Mouse (Mus musculus): ENCODE results near the gene Atl2. TPM values are rescaled to one million over a fixed set of nuclear protein-coding genes. Genes with fewer than 3 reads are reported as not detected.

Gene Atl2
- polyA plus RNA-seq, 1 experiment from 2014 or later, result 31.8 TPM

GRCm38 (mm10) chr17:79836978-79837377, 58.9 kb downstream of the Atl2 start:
- no peaks in the 10 kb centered on the region for H3K9me3 ChIP-seq (replicated peaks)
- no peak overlapping the region for H3K9ac ChIP-seq
- no peak overlapping the region for H3K4me3 ChIP-seq
- no peaks in the 10 kb centered on the region for H3K4me1 ChIP-seq
- no peaks in the 10 kb centered on the region for H3K27me3 ChIP-seq
- no peak overlapping the region for H3K4me2 ChIP-seq
- ATAC-seq, result no peak
- H3K27ac ChIP-seq, result no peak overlapping the region
- no peaks in the 10 kb centered on the region for H3K36me3 ChIP-seq (ENCODE audit: poor library complexity, severe bottlenecking)
- WGBS, result 77% methylated on average over 7 of the region's 7 CpGs

- Histone ChIP-seq H3K4me3 (no peak overlapping the region), H3K4me1 (no peaks in the 10 kb centered on the region), H3K27ac (no peak overlapping the region), H3K36me3 (ENCODE audit: poor library complexity, severe bottlenecking) (no peaks in the 10 kb centered on the region), H3K4me2 (no peak overlapping the region), H3K9me3 (replicated peaks) (no peaks in the 10 kb centered on the region), H3K9ac (no peak overlapping the region), H3K27me3 (no peaks in the 10 kb centered on the region)
- WGBS, result 78% methylated on average over 5 of the region's 5 CpGs
- ATAC-seq, result no peak
Measured at GRCm38 (mm10) chr17:79835714-79836373, 60.1 kb downstream of the Atl2 start.

DNA sequence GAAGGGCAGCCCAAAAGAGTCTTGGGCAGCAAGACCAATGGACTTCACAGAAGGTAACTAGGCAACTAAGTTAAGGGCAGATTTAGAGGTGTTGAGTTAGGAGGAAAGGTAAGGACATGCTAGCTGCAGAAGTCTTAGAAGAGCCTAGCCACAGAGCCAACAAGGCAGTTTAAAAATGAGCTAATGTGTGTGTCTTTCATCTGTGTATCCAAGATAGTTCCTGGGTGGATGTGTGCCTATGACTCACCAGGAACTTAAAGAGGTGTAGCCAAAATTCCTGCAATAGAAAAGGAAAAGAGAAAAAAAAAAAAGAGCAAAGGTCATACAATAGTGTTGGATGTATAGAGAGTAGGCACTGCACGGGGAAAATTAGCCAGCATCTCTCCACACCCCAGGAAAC, 63.6 kb downstream of the Atl2 start:
- no peak overlapping the region for H3K4me3 ChIP-seq
- H3K27me3 ChIP-seq, result no peaks in the 10 kb centered on the region
- H3K9me3 ChIP-seq (replicated peaks), result no peaks in the 10 kb centered on the region
- no peak overlapping the region for H3K27ac ChIP-seq
- no peak overlapping the region for H3K9ac ChIP-seq
- 62% methylated on average over 1 of the region's 1 CpGs for WGBS
- no peaks in the 10 kb centered on the region for H3K36me3 ChIP-seq (ENCODE audit: poor library complexity, severe bottlenecking)
- H3K4me2 ChIP-seq, result no peak overlapping the region
- ATAC-seq, result no peak
- no peaks in the 10 kb centered on the region for H3K4me1 ChIP-seq

DNA sequence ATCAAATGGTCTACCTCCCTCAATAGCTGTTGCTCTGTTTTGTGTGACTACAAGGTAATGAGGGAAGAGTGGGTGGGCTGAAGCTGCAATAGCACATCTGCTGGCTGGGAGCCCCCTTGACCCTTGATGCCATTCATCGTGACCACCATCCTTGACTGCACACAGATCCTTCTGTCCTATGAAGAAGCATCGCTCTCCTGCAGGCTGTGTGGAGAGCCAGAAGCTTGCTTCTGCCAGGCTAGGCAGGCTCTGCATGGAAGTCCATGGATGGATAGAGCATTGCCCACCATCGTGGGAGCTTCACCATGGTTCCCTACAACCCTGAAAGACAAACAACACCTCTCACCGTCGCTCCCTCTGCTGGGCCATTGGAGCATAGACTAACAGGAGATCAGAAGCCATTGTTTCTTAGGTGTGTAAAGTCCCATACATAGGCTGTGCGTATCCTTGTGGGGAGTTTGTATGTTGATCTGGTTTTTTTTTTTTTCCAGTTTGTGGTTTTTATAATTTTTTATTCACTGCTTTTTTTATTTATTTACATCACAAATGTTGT, 69.4 kb downstream of the Atl2 start:
- H3K36me3 ChIP-seq (ENCODE audit: poor library complexity, severe bottlenecking), result no peaks in the 10 kb centered on the region
- H3K27me3 ChIP-seq, result 0 out of 2 replicates have a peak, but pooled peaks cover 2% of the 10 kb centered on the region
- no peak for ATAC-seq
- no peak overlapping the region for H3K27ac ChIP-seq
- no peaks in the 10 kb centered on the region for H3K4me1 ChIP-seq
- H3K4me3 ChIP-seq, result no peak overlapping the region
- 71% methylated on average over 6 of the region's 6 CpGs for WGBS
- no peak overlapping the region for H3K9ac ChIP-seq
- H3K4me2 ChIP-seq, result no peak overlapping the region
- no peaks in the 10 kb centered on the region for H3K9me3 ChIP-seq (replicated peaks)

DNA sequence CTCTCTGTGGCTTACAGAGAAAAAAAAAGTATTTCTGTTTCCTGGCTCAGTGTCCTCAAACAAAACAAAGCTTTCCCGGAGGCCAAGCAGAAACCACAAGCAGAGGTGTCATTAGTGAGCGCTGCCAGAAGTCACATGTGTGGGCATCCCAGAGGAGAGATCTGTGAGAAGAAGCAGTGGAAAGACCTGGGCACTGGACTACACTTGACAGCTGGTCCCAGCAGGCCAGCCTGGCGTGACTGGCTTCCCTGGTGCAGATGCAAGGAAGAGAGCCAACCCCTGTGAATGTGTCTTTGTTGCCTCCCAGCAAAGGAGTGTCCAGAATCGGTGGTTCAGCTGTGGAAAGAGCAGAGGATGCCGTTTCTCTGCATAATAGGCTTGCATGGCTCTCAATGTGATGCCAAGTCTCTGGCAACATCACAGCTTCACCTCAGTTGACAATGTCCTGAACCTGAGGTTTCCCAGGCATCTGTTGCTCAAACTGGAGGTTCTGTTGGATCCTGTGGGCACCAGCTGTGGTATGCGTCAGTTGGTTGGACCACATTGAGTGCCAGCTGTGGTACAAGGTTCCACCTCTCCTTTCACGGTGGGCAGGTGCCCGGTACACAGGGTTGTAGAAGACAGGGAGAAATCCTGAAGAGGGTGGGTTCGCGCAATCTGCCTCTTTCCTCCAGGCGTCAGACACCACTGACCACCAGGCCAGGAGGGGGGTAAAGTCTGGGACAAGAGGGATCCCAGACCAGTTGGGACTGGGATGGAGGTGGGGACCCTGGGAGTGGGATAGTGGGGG, 70.5 kb downstream of the Atl2 start:
- Histone ChIP-seq H3K36me3 (ENCODE audit: poor library complexity, severe bottlenecking) (no peaks in the 10 kb centered on the region), H3K27ac (no peak overlapping the region), H3K4me1 (no peaks in the 10 kb centered on the region), H3K9ac (no peak overlapping the region), H3K4me2 (no peak overlapping the region), H3K27me3 (0 out of 2 replicates have a peak, but pooled peaks cover 6% of the 10 kb centered on the region), H3K9me3 (replicated peaks) (no peaks in the 10 kb centered on the region), H3K4me3 (no peak overlapping the region)
- 84% methylated on average over 11 of the region's 11 CpGs for WGBS
- peak; percentile 50; the same call in 1 of the 2 replicates for ATAC-seq

GRCm38 (mm10) chr17:79824406-79824805, 71.5 kb downstream of the Atl2 start:
- 0 out of 2 replicates have a peak, but pooled peaks cover 12% of the 10 kb centered on the region for H3K27me3 ChIP-seq
- H3K27ac ChIP-seq, result no peak overlapping the region
- no peaks in the 10 kb centered on the region for H3K4me1 ChIP-seq
- H3K9ac ChIP-seq, result no peak overlapping the region
- WGBS, result 78% methylated on average over 1 of the region's 1 CpGs
- H3K36me3 ChIP-seq (ENCODE audit: poor library complexity, severe bottlenecking), result no peaks in the 10 kb centered on the region
- H3K4me2 ChIP-seq, result no peak overlapping the region
- H3K4me3 ChIP-seq, result no peak overlapping the region
- no peaks in the 10 kb centered on the region for H3K9me3 ChIP-seq (replicated peaks)
- no peak for ATAC-seq

DNA sequence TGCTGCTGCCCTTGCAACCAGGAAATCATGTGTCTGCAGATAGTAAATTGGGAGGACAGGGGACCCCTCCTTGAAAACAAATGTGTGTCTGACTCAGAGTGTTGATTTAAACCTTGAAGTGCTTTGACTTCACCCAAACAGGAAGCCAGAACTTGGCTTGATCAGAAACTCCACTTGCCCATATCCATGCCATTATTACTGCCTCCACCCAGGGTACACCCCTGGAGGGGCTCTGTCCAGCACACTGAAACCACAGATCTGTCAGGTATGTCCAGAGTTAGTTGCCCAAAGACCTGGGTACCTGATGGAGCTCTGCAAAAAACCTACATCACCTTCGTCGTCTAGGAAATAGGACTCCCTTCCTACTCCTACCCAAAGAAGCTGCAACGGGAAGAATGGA, 77.0 kb downstream of the Atl2 start:
- 20% methylated on average over 3 of the region's 3 CpGs for WGBS
- no peak for ATAC-seq
- Histone ChIP-seq H3K4me1 (no peaks in the 10 kb centered on the region), H3K27me3 (0 out of 2 replicates have a peak, but pooled peaks cover 26% of the 10 kb centered on the region), H3K36me3 (ENCODE audit: poor library complexity, severe bottlenecking) (no peaks in the 10 kb centered on the region), H3K4me3 (no peak overlapping the region), H3K9ac (no peak overlapping the region), H3K27ac (no peak overlapping the region), H3K9me3 (replicated peaks) (no peaks in the 10 kb centered on the region), H3K4me2 (no peak overlapping the region)

DNA sequence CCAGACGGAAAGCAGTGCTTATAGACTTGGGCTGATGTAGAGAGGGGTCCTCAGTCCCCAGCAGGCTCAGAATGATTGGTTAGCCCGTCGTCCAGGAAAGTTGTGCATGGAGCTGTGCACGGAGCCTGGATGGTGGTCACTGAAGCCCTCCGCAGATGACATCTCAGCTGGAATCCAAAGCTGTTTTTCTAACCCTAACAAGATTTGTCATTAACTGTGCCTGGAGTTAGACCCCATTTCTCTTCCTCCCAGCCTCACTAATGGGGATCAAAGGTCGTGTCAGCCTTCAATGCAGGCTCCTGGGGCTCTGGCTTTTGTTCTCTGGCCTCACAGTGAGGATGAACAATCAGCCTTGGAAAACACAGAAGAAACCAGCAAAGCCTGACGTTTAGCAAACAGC, 77.9 kb downstream of the Atl2 start:
- 2% methylated on average over 7 of the region's 7 CpGs for WGBS
- no peak overlapping the region for H3K4me2 ChIP-seq
- no peak for ATAC-seq
- H3K9ac ChIP-seq, result no peak overlapping the region
- no peak overlapping the region for H3K27ac ChIP-seq
- H3K9me3 ChIP-seq (replicated peaks), result no peaks in the 10 kb centered on the region
- H3K4me1 ChIP-seq, result no peaks in the 10 kb centered on the region
- H3K4me3 ChIP-seq, result no peak overlapping the region
- 0 out of 2 replicates have a peak, but pooled peaks cover 26% of the 10 kb centered on the region for H3K27me3 ChIP-seq
- no peaks in the 10 kb centered on the region for H3K36me3 ChIP-seq (ENCODE audit: poor library complexity, severe bottlenecking)

- Histone ChIP-seq H3K27me3 (0 out of 2 replicates have a peak, but pooled peaks cover 26% of the 10 kb centered on the region), H3K9me3 (replicated peaks) (no peaks in the 10 kb centered on the region), H3K4me3 (no peak overlapping the region), H3K4me2 (no peak overlapping the region), H3K4me1 (no peaks in the 10 kb centered on the region), H3K27ac (no peak overlapping the region), H3K9ac (no peak overlapping the region), H3K36me3 (ENCODE audit: poor library complexity, severe bottlenecking) (no peaks in the 10 kb centered on the region)
- WGBS, result 44% methylated on average over 9 of the region's 9 CpGs
- no peak for ATAC-seq
Measured at GRCm38 (mm10) chr17:79817551-79817950, 78.4 kb downstream of the Atl2 start.

DNA sequence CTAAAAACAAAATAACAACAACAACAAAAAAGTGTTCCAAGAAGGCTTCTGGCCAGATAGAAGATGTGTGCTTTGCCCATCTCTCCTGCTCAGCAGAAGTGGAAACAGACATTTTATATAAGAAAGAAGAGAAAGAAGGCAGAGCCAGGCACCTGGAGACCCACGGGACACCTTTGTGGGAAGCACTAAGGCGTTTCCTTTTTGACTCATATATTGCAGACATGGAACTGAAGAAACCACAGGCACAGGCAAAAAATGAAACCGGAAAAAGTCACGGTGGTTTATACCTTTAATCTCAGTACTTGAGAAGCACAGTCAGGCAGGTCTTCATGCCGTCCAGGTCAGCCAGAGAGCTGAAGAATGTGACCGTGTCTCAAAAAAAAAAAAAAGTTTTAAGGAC, 79.0 kb downstream of the Atl2 start:
- 78% methylated on average over 6 of the region's 6 CpGs for WGBS
- H3K36me3 ChIP-seq (ENCODE audit: poor library complexity, severe bottlenecking), result no peaks in the 10 kb centered on the region
- 0 out of 2 replicates have a peak, but pooled peaks cover 26% of the 10 kb centered on the region for H3K27me3 ChIP-seq
- no peaks in the 10 kb centered on the region for H3K9me3 ChIP-seq (replicated peaks)
- H3K4me2 ChIP-seq, result no peak overlapping the region
- no peak overlapping the region for H3K27ac ChIP-seq
- H3K4me1 ChIP-seq, result no peaks in the 10 kb centered on the region
- H3K9ac ChIP-seq, result no peak overlapping the region
- H3K4me3 ChIP-seq, result no peak overlapping the region
- ATAC-seq, result no peak

GRCm38 (mm10) chr17:79810421-79810820, 85.5 kb downstream of the Atl2 start:
- Histone ChIP-seq H3K27me3 (0 out of 2 replicates have a peak, but pooled peaks cover 6% of the 10 kb centered on the region), H3K4me1 (peaks cover 5% of the 10 kb centered on the region; the same call in 1 of the 2 replicates), H3K36me3 (ENCODE audit: poor library complexity, severe bottlenecking) (no peaks in the 10 kb centered on the region), H3K9me3 (replicated peaks) (no peaks in the 10 kb centered on the region), H3K4me3 (no peak overlapping the region), H3K9ac (no peak overlapping the region), H3K4me2 (no peak overlapping the region), H3K27ac (no peak overlapping the region)
- ATAC-seq, result no peak
- WGBS, result 71% methylated on average over 9 of the region's 9 CpGs

All from forebrain, embryonic 13.5 days (tissue).